Mouse (Mus musculus) stomach, embryonic 14.5 days (tissue): Measurements from ENCODE around the gene Plekho1. TPM values are rescaled to one million over a fixed set of nuclear protein-coding genes. Genes with fewer than 3 reads are reported as not detected.

Source experiments
- ATAC-seq: fragments of 200-750 bp; cut with Nextera tagmentation; 2 replicates; pipeline ENCODE4 v1.8.0; 2017; ENCODE audit warnings: low read depth, moderate TSS enrichment; ENCODE audit not compliant: insufficient number of reproducible peaks, insufficient read depth, low FRiP score
- H3K27ac ChIP-seq: fragments of 300-500 bp; sonication (generic); 2 replicates; pipeline ENCODE4 v1.5.1; 2014; ENCODE audit warnings: mild to moderate bottlenecking, low read length, moderate library complexity, mixed read lengths
- H3K27me3 ChIP-seq: fragments of 300-500 bp; sonication (generic); 2 replicates; pipeline ENCODE4 v1.6.1; 2014; ENCODE audit warnings: low read length, control low read depth, mixed read lengths; ENCODE audit not compliant: control insufficient read depth, insufficient read depth
- H3K36me3 ChIP-seq: fragments of 300-500 bp; sonication (generic); 2 replicates; pipeline ENCODE4 v1.6.1; 2014; ENCODE audit warnings: mild to moderate bottlenecking, control low read depth, low read length, moderate library complexity, mixed read lengths; ENCODE audit not compliant: control insufficient read depth, insufficient read depth
- H3K4me1 ChIP-seq: fragments of 300-500 bp; sonication (generic); 2 replicates; pipeline ENCODE4 v1.6.1; 2014; ENCODE audit warnings: low read length, control low read depth, mixed read lengths; ENCODE audit not compliant: control insufficient read depth, insufficient read depth
- H3K4me2 ChIP-seq: fragments of 300-500 bp; sonication (generic); replicated peaks from 2 replicates; pipeline ENCODE4 v1.6.1; 2014; ENCODE audit warnings: low read depth, low read length, control low read depth
- H3K4me3 ChIP-seq: fragments of 300-500 bp; sonication (generic); 2 replicates; pipeline ENCODE4 v1.5.1; 2014; ENCODE audit warnings: low read depth, low read length, control low read depth
- H3K9ac ChIP-seq: fragments of 300-500 bp; sonication (generic); replicated peaks from 2 replicates; pipeline ENCODE4 v1.6.1; 2014; ENCODE audit warnings: low read depth, mild to moderate bottlenecking, control low read depth, low read length, moderate library complexity, mixed read lengths
- H3K9me3 ChIP-seq: fragments of 300-500 bp; sonication (generic); 2 replicates; pipeline ENCODE4 v1.6.1; 2016; ENCODE audit warnings: low read depth, low read length, control low read depth; ENCODE audit not compliant: control insufficient read depth
- WGBS: fragments of 180-500 bp; shearing (Covaris S2); extraction: QIAGEN DNeasy Blood & Tissue Kit; methylation state at CpG from one replicate; pipeline ENCODE4 v1.1.7; 2014; 5-methylcytosine and 5-hydroxymethylcytosine counted together
- polyA plus RNA-seq: library from polyadenylated mRNA; unstranded; fragments of >200 nt; fragmentation: Nextera tagmentation; extraction: Ambion mirVana; gene quantifications from 2 replicates; pipeline ENCODE4 v1.2.1, GENCODE M21; 2014

The Plekho1 gene
- polyA plus RNA-seq, 1 experiment from 2014 or later: 31.3 TPM

- H3K9ac ChIP-seq: no peak overlapping the region
- no peak for ATAC-seq
- no peaks in the 10 kb centered on the region for H3K9me3 ChIP-seq
- no peak overlapping the region for H3K27ac ChIP-seq
- no peaks in the 10 kb centered on the region for H3K4me1 ChIP-seq
- H3K4me3 ChIP-seq: no peak overlapping the region
- H3K27me3 ChIP-seq: no peaks in the 10 kb centered on the region
- no peaks in the 10 kb centered on the region for H3K36me3 ChIP-seq
- WGBS: 91% methylated on average over 6 of the region's 6 CpGs
- H3K4me2 ChIP-seq: no peak overlapping the region
Observed at GRCm38 (mm10) chr3:96036796-96037195, 41.0 kb upstream of the Plekho1 start.

DNA sequence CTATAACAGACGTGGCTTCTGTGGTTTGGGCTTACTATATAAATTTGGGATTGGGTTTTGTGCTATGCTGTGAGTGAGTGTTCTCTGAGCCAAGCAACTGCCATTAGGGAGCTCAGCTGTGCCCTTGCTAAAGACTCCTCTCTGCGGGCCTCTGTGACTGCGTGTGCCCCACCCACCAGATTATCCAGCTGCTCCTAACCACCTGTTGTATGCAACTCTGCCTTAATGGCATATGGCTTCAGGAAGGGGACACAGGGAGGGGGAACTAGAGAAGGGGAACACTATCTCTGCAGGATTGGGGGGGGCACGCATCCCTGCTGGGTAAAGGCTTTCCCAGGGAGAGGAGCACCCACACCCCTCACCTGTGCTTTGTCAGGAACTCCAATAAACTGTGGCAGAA, 37.2 kb upstream of the Plekho1 start:
- 74% methylated on average over 4 of the region's 4 CpGs for WGBS
- H3K4me1 ChIP-seq: no peaks in the 10 kb centered on the region
- H3K4me3 ChIP-seq: no peak overlapping the region
- no peaks in the 10 kb centered on the region for H3K36me3 ChIP-seq
- H3K27ac ChIP-seq: no peak overlapping the region
- H3K9ac ChIP-seq: no peak overlapping the region
- H3K9me3 ChIP-seq: no peaks in the 10 kb centered on the region
- no peak for ATAC-seq
- no peak overlapping the region for H3K4me2 ChIP-seq
- H3K27me3 ChIP-seq: no peaks in the 10 kb centered on the region

GRCm38 (mm10) chr3:96032652-96033017, 36.8 kb upstream of the Plekho1 start:
- Histone ChIP-seq H3K27me3 (no peaks in the 10 kb centered on the region), H3K36me3 (no peaks in the 10 kb centered on the region), H3K4me1 (no peaks in the 10 kb centered on the region), H3K9ac (no peak overlapping the region), H3K4me2 (no peak overlapping the region), H3K4me3 (no peak overlapping the region), H3K9me3 (no peaks in the 10 kb centered on the region), H3K27ac (no peak overlapping the region)
- WGBS: 83% methylated on average over 6 of the region's 6 CpGs
- no peak for ATAC-seq

GRCm38 (mm10) chr3:96031991-96032651, 36.3 kb upstream of the Plekho1 start:
- H3K27me3 ChIP-seq: no peaks in the 10 kb centered on the region
- no peak overlapping the region for H3K27ac ChIP-seq
- H3K9me3 ChIP-seq: no peaks in the 10 kb centered on the region
- no peak overlapping the region for H3K9ac ChIP-seq
- H3K36me3 ChIP-seq: no peaks in the 10 kb centered on the region
- ATAC-seq: no peak
- H3K4me2 ChIP-seq: no peak overlapping the region
- 73% methylated on average over 6 of the region's 6 CpGs for WGBS
- no peaks in the 10 kb centered on the region for H3K4me1 ChIP-seq
- no peak overlapping the region for H3K4me3 ChIP-seq

DNA sequence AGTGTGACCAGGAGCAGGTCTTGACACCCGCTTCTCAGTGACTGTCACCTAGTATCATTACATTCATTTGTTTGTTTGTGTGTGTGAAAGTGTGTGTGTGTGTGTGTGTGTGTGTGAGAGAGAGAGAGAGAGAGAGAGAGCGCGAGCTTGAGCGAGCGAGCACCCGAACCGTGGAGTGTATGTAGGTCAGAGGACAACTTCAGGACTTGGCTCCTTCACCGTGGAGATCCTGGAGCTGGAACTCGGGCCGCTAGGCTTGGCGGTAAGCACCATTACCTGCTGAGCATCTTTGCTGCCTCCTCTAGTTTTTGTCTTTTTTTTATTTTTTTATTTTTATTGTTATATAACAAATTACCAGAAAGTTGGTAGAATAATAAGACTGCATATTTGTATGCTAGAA, 34.0 kb upstream of the Plekho1 start:
- ATAC-seq: no peak
- H3K4me3 ChIP-seq: no peak overlapping the region
- no peaks in the 10 kb centered on the region for H3K27me3 ChIP-seq
- 89% methylated on average over 11 of the region's 11 CpGs for WGBS
- H3K36me3 ChIP-seq: no peaks in the 10 kb centered on the region
- H3K27ac ChIP-seq: no peak overlapping the region
- H3K4me1 ChIP-seq: no peaks in the 10 kb centered on the region
- H3K4me2 ChIP-seq: no peak overlapping the region
- no peaks in the 10 kb centered on the region for H3K9me3 ChIP-seq
- H3K9ac ChIP-seq: no peak overlapping the region

DNA sequence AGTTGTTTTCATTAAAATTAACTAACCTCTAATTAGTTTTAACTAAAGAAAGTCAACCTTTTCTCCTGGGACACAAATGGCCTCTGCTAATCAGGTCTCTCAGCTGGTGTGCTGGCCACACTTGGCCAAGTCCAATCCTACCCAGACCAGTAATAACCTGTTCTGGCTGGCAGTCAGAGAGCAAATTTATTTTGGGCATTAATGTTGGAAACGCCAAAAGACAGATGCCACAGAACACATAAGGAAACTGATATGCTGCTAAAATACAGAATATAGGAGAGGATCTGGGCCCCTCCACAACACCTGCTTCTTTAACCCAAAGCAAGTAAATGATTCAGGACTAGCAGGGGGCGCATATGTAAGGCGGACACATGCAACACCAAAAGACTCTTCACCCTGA, 33.5 kb upstream of the Plekho1 start:
- H3K4me1 ChIP-seq: no peaks in the 10 kb centered on the region
- ATAC-seq: no peak
- 89% methylated on average over 3 of the region's 3 CpGs for WGBS
- H3K36me3 ChIP-seq: no peaks in the 10 kb centered on the region
- no peaks in the 10 kb centered on the region for H3K9me3 ChIP-seq
- H3K27me3 ChIP-seq: no peaks in the 10 kb centered on the region
- H3K9ac ChIP-seq: no peak overlapping the region
- H3K27ac ChIP-seq: no peak overlapping the region
- H3K4me2 ChIP-seq: no peak overlapping the region
- H3K4me3 ChIP-seq: no peak overlapping the region

GRCm38 (mm10) chr3:96027875-96028274, 32.1 kb upstream of the Plekho1 start:
- H3K4me2 ChIP-seq: no peak overlapping the region
- H3K4me3 ChIP-seq: no peak overlapping the region
- H3K27ac ChIP-seq: no peak overlapping the region
- 70% methylated on average over 1 of the region's 1 CpGs for WGBS
- no peak for ATAC-seq
- H3K4me1 ChIP-seq: no peaks in the 10 kb centered on the region
- no peaks in the 10 kb centered on the region for H3K27me3 ChIP-seq
- no peaks in the 10 kb centered on the region for H3K9me3 ChIP-seq
- no peaks in the 10 kb centered on the region for H3K36me3 ChIP-seq
- no peak overlapping the region for H3K9ac ChIP-seq

- no peak overlapping the region for H3K4me3 ChIP-seq
- H3K27me3 ChIP-seq: no peaks in the 10 kb centered on the region
- no peaks in the 10 kb centered on the region for H3K9me3 ChIP-seq
- no peaks in the 10 kb centered on the region for H3K4me1 ChIP-seq
- H3K36me3 ChIP-seq: no peaks in the 10 kb centered on the region
- no peak for ATAC-seq
- H3K4me2 ChIP-seq: no peak overlapping the region
- WGBS: 84% methylated on average over 1 of the region's 1 CpGs
- no peak overlapping the region for H3K9ac ChIP-seq
- no peak overlapping the region for H3K27ac ChIP-seq
Observed at GRCm38 (mm10) chr3:96027145-96027544, 31.3 kb upstream of the Plekho1 start.

DNA sequence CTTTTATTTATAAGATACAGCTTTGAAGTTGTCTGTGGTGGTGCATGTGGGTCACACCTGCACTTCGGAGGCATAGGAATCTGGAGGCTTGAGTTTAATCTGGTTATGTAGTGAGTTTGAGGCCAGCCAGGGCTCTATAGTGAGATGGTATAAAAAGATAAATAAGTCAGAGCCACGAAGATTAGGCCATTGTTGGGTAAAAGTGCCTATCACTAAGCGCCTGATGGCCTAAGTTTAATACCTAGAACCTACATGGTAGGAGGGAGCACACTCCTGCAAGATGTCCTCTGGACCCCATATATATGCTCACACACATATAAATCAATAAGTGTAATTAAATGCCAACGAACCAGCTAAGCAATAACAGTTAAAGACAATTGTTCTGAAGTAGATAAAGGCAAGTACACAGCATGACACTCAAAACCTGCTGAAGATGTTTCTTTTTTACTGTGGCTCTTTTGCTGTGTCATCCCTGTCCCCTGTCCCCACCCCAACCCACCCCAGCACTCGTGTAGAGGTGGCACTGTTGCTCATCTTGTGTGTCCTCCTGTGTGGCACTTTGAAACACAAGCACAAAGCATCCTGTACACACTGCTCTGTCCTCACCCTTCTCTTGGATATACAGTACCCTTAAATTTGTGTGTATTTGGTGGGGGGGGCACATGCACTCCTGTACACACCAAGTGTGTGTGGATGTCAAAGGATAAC, 25.8 kb upstream of the Plekho1 start:
- H3K9ac ChIP-seq: no peak overlapping the region
- no peak overlapping the region for H3K4me3 ChIP-seq
- WGBS: 75% methylated on average over 5 of the region's 5 CpGs
- H3K27me3 ChIP-seq: no peaks in the 10 kb centered on the region
- H3K4me2 ChIP-seq: no peak overlapping the region
- no peaks in the 10 kb centered on the region for H3K9me3 ChIP-seq
- no peaks in the 10 kb centered on the region for H3K4me1 ChIP-seq
- ATAC-seq: no peak
- no peak overlapping the region for H3K27ac ChIP-seq
- H3K36me3 ChIP-seq: no peaks in the 10 kb centered on the region
